Mouse (Mus musculus) hindbrain, embryonic 10.5 days (tissue): Measurements from ENCODE around the gene Ttn. TPM values are rescaled to one million over a fixed set of nuclear protein-coding genes. Genes with fewer than 3 reads are reported as not detected.

Source experiments
- DNase-seq: peaks from one replicate; pipeline ENCODE4 v3.0.0-alpha.2; 2017; ENCODE audit warnings: low spot score
- H3K27ac ChIP-seq: fragments of 300-500 bp; sonication (generic); 2 replicates; pipeline ENCODE4 v1.5.1; 2016; ENCODE audit warnings: mild to moderate bottlenecking, moderate library complexity
- H3K27me3 ChIP-seq: fragments of 300-500 bp; sonication (generic); 2 replicates; pipeline ENCODE4 v1.6.1; 2016; ENCODE audit warnings: mild to moderate bottlenecking; ENCODE audit not compliant: poor library complexity, insufficient read depth, severe bottlenecking
- H3K36me3 ChIP-seq: fragments of 300-500 bp; sonication (generic); 2 replicates; pipeline ENCODE4 v1.6.1; 2016; ENCODE audit warnings: mild to moderate bottlenecking, moderate library complexity
- H3K4me1 ChIP-seq: fragments of 300-500 bp; sonication (generic); replicated peaks from 2 replicates; pipeline ENCODE4 v1.6.1; 2016; ENCODE audit warnings: mild to moderate bottlenecking
- H3K4me3 ChIP-seq: fragments of 300-500 bp; sonication (generic); 2 replicates; pipeline ENCODE4 v1.5.1; 2016; ENCODE audit warnings: mild to moderate bottlenecking, moderate library complexity
- H3K9me3 ChIP-seq: fragments of 300-500 bp; sonication (generic); 2 replicates; pipeline ENCODE4 v1.6.1; 2016; ENCODE audit warnings: mild to moderate bottlenecking, moderate library complexity
- WGBS: fragments of 180-500 bp; shearing (Covaris S2); methylation state at CpG from one replicate; pipeline ENCODE4 v1.1.7; 2016; 5-methylcytosine and 5-hydroxymethylcytosine counted together
- polyA plus RNA-seq: library from polyadenylated mRNA; unstranded; fragments of >200 nt; fragmentation: Nextera tagmentation; extraction: Ambion mirVana; gene quantifications from 2 replicates; pipeline ENCODE4 v1.2.1, GENCODE M21; 2016

Gene Ttn
- polyA plus RNA-seq, 1 experiment from 2014 or later, result 0.10 TPM

DNA sequence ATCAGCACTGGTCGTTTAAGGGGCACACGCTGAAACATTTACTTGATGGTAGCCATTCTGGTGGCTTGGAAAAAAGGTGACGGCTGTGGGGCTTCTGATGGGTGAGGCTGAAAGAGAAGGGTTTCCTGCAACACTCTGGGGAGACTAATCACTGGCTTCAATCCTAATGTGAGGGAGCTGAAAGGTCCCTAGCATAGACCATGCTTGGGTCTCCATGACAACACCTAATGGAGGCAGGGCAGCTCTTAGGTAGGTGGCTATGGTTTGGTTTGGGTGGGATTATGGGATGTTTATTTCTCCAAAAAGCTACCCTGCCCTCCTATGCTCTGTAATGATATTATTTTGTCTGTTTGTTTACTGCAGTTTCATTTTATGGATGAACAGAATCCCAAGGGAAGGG lies 326.9 kb downstream of the Ttn start:
- 79% methylated on average over 3 of the region's 3 CpGs for WGBS
- no peaks in the 10 kb centered on the region for H3K9me3 ChIP-seq
- H3K27me3 ChIP-seq, result no peaks in the 10 kb centered on the region
- DNase-seq, result no peak
- H3K27ac ChIP-seq, result no peak overlapping the region
- no peak overlapping the region for H3K4me3 ChIP-seq
- H3K36me3 ChIP-seq, result no peaks in the 10 kb centered on the region
- 0 out of 2 replicates have a peak, but pooled peaks cover 7% of the 10 kb centered on the region for H3K4me1 ChIP-seq

DNA sequence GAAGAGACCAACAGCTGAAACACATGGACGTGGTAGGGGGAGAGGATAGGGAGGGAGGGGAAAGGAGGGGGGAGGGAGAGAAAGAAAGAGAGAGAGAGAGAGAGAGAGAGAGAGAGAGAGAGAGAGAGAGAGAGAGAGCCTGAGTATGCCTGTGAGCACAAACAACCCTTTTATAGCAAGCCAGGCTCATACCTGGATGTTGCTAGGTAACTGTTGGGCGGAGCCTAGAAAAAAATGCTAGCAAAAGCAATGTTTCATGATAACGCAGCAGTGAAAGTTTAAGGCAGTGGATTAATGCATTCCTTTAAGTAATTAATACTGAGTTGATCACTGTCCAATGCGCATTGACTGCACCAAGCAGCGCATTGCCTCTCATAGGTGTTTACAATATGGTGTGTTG lies 327.7 kb downstream of the Ttn start:
- Histone ChIP-seq H3K4me3 (no peak overlapping the region), H3K9me3 (no peaks in the 10 kb centered on the region), H3K27ac (no peak overlapping the region), H3K36me3 (no peaks in the 10 kb centered on the region), H3K27me3 (no peaks in the 10 kb centered on the region), H3K4me1 (0 out of 2 replicates have a peak, but pooled peaks cover 7% of the 10 kb centered on the region)
- no peak for DNase-seq
- WGBS, result 85% methylated on average over 5 of the region's 5 CpGs

Other genes with a start within 250 kb of the Ttn start
- 2.8 and 3.4 TPM in 2 replicates for gene Ccdc141, start 188.1 kb upstream of the Ttn start, polyA plus RNA-seq